Mouse (Mus musculus): ENCODE data around the gene Tanc2.

Gene Tanc2

DNA sequence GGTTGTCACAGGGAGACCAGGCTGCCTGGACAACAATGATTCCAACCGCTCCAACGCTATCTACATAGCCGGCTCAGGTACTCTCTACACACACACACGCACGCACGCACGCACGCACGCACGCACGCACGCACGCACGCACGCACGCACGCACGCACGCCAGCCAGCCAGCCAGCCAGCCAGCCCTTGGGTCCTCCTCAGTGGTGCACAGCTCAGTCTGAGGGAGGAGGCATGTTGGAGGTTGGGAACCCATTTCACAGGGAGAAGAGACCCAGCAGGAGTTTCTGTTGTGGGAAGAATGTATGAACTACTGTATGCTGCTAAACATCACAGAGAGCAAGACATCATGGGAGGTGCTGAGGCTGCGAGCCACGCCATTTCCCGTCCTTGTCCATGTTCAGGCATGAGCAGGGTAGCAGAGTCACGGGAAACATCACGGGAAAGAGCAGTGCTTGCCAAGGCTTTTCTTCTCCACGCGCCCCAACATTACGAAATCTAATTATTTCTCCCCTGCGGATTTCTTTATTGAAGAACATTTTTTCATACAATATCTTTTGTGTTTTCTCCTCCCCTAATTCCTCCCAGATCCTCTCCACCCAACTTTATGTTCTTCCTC, 366.1 kb downstream of the Tanc2 start:
- DNase-seq: no peak

- DNase-seq: no peak
Observed at GRCm38 (mm10) chr11:105957501-105957900, 367.7 kb downstream of the Tanc2 start.

- no peak for DNase-seq
Observed at GRCm38 (mm10) chr11:105958566-105958965, 368.8 kb downstream of the Tanc2 start.

DNA sequence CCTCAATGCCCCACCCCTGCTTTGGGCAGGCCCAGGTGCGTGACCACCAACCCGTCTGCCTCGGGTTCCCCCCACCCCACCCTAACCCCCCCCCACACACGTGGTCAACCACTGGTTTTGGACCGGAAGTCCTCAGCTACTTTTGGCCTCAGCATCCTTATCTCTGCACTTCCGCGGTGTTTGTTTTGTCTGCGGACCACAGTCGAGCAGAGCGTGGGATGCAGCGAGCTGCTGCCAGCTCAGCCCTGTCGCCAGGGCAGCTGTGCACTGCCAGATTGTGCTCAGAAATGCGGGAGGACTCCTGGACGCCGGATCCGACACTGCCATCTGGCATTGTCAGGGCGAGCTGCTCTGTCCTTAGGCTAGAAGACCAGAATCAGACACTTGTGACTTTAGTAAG, 369.6 kb downstream of the Tanc2 start:
- peak; percentile 69 to 79 for DNase-seq

DNA sequence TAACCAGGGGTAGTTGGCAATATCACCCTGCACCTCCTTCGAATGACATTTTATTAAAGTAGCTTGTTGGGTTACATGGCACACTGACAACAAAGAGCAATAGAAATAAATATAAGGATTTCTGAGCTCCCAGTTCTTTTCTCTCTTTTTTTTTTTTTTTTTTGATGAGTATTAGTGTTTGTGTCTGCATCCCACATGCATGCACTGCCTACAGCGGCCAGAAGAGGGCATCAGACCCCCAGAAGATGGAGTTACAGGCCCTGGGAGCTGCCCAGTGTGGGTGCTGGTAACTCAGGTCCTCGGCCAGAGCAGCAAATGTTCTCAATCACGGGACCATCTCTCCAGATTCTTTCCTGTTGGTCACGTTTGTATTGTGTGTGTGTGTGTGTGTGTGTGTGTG, 374.9 kb downstream of the Tanc2 start:
- DNase-seq: peak in 1 of 2 experiments; percentile 58

- DNase-seq: no peak
Observed at GRCm38 (mm10) chr11:105966288-105966687, 376.5 kb downstream of the Tanc2 start.

- peak; percentile 48 to 61 for DNase-seq
Observed at GRCm38 (mm10) chr11:105967741-105968574, 378.2 kb downstream of the Tanc2 start, which contains the start of gene Ace. Ace (plus strand) TSS chr11:105967945.

DNA sequence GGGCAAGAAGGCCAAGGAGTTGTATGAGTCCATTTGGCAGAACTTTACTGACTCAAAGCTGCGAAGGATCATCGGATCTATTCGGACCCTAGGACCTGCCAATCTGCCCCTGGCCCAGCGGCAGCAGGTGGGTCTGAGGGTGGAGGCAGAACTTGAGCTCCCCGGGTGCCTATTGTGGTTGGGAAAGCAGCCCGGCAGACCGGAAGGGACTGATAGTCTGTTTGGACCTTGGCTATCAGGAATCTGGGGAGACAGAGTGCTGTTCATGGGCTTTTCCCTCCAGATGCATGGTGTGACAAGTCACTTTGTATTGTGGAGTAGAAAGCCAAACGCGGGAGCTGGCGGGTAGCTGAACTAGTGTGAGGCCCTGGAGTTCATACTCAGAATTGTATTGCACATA, 379.2 kb downstream of the Tanc2 start:
- DNase-seq: no peak

- DNase-seq: peak; percentile 48 to 71
Observed at GRCm38 (mm10) chr11:105969516-105969915, 379.7 kb downstream of the Tanc2 start.

GRCm38 (mm10) chr11:105974593-105974992, 384.8 kb downstream of the Tanc2 start:
- DNase-seq: peak; percentile 74 to 80

DNA sequence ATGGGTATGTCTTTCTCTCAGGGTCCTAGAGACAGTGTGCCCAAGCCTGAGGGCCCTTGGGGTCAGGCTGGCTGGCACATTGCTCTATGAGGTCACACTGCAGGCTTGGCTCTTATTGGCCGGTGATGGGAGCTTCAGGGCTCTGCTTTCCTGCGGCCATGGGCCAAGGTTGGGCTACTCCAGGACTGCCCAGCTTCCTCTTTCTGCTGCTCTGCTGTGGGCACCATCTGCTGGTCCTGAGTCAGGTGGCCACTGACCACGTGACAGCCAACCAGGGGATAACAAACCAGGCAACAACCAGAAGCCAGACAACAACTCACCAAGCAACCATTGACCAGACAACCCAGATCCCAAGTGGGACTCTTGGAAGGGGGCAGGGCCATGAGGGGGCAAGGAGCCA, 385.3 kb downstream of the Tanc2 start:
- DNase-seq: peak; percentile 75 to 80

DNA sequence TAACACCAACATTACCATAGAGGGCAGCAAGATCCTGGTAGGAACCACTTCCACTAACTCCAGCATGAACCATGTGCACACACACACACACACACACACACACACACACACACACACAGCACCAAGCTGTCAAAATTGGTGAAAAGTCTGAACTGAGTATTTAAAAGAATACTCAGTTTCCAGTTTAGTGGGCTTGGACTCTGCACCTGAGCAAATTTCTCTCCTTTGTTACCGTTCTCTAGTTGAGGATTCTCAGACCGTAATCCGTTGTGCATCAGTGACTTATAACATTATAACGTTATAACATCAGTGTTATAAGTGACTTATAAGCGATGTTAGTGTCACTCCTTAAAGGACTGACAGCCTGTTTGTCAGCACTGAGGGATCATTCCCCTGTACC, 385.9 kb downstream of the Tanc2 start:
- peak in 1 of 2 experiments; percentile 30 for DNase-seq

DNA sequence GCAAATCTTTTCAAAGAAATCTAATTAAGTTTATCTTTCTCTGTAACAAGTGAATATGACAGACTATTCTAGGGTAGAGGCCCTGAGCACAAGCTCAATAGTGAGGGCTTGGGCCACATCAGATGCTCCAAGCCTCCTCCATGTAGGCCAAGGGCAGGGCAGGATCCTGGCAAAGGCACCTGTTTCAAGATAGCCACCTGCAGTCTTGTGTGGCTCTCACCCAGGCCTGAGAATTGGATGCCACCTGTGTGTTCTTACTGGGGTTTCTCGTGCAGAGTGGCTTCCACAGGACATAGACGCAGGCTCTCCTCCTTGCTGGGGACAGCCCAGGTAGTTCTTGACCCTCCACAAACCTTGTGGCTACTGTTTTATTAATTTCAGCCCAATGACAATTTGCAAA, 388.4 kb downstream of the Tanc2 start:
- DNase-seq: peak; percentile 38 to 60

GRCm38 (mm10) chr11:105978634-105979033, 388.8 kb downstream of the Tanc2 start:
- DNase-seq: no peak

Data from cerebellum, postnatal 14 days (tissue).